Mouse (Mus musculus): ENCODE data around the gene Adgrb2.

GRCm38 (mm10) chr4:129998124-129998523 lies 13.5 kb downstream of the Adgrb2 start:
- TF ChIP-seq CTCF (IDR thresholded peaks at IDR 0.05; ENCODE audit: low read depth) (no peak), EP300 (IDR thresholded peaks at IDR 0.05; ENCODE audit: low read depth) (no peak)
